Mouse (Mus musculus): ENCODE results near the gene Ddc.

GRCm38 (mm10) chr11:11891832-11892231, 6.1 kb downstream of the Ddc start:
- TF ChIP-seq TBP (IDR thresholded peaks at IDR 0.05; ENCODE audit: low read depth, low read length) (no peak), CTCF (IDR thresholded peaks at IDR 0.05 in 2 of 3, conservative IDR thresholded peaks at IDR 0.05 in 1 of 3; ENCODE audit: control insufficient read depth in 1 of 3, insufficient read depth in 1 of 3, low read depth in 2 of 3, low read length in 3 of 3, poor library complexity in 1 of 3, severe bottlenecking in 1 of 3) (no peak), MEF2A (IDR thresholded peaks at IDR 0.05; ENCODE audit: extremely low read depth, insufficient replicate concordance, low read depth, low read length, poor library complexity, severe bottlenecking) (no peak), POLR2A (IDR thresholded peaks at IDR 0.05; ENCODE audit: control insufficient read depth in 1 of 2, insufficient read depth in 1 of 2, low read depth in 1 of 2, low read length in 2 of 2, poor library complexity in 1 of 2) (no peak), TAL1 (IDR thresholded peaks at IDR 0.05; ENCODE audit: low read length) (no peak), E2F4 (IDR thresholded peaks at IDR 0.05; ENCODE audit: borderline replicate concordance, low read depth, low read length) (no peak)

Data from MEL (cell line).